ENCODE assay signal across 8 mouse cellular contexts in genomic region chr9:98244223-98244622, GRCm38 (mm10). TPM values are rescaled to one million over a fixed set of nuclear protein-coding genes. Genes with fewer than 3 reads are reported as not detected.
DNase-seq lines count a peak whose midpoint lies in the region.

No protein-coding gene starts in this region.

- DNase-seq in gastrocnemius, postnatal 10 days: peak; percentile 10
- DNase-seq in gastrocnemius, postnatal 25 days: no peak
- peak; percentile 50 for DNase-seq in NIH3T3 (ENCODE audit: low read depth)
- peak; percentile 60 to 86 for DNase-seq in cerebellum, postnatal 4 days (ENCODE audit: low spot score in 2 of 2)
- peak; percentile 45 to 48 for DNase-seq in kidney, postnatal 25 days
- peak; percentile 5 for DNase-seq in lung, postnatal 14 days
- peak; percentile 55 for DNase-seq in right cerebral cortex, postnatal 25 days
- no peak for DNase-seq in spleen, adult 18-20 months

RNA-seq across cellular contexts. Expression of gene Nmnat3, which starts 43.0 kb away (rescaled TPM):
- total RNA-seq in gastrocnemius, postnatal 10 days (2021): 10 to 100 TPM; 11.9 TPM
- 10 to 100 TPM; 12.1 to 12.9 TPM for total RNA-seq in gastrocnemius, postnatal 25 days (2021)

Comparison
In these comparisons a context has a peak if more than half of its experiments do, and no peak if none do; other contexts are left out.
1. DNase-seq: peak in gastrocnemius, postnatal 10 days (single experiment), NIH3T3 (single experiment), cerebellum, postnatal 4 days (2 of 2), kidney, postnatal 25 days (2 of 2), lung, postnatal 14 days (single experiment) and right cerebral cortex, postnatal 25 days (single experiment); none in gastrocnemius, postnatal 25 days (single experiment) and spleen, adult 18-20 months (0 of 2).